Mouse (Mus musculus): ENCODE data around the gene Uap1l1. TPM values are rescaled to one million over a fixed set of nuclear protein-coding genes. Genes with fewer than 3 reads are reported as not detected.
"Not testable (repeated sequence)": the region's sequence is repeated elsewhere in the genome, so short reads cannot be mapped to it uniquely, and the experiment has no call there.

The Uap1l1 gene
- total RNA-seq (2021): 1 to 10 TPM; 6.7 to 8.6 TPM

DNA sequence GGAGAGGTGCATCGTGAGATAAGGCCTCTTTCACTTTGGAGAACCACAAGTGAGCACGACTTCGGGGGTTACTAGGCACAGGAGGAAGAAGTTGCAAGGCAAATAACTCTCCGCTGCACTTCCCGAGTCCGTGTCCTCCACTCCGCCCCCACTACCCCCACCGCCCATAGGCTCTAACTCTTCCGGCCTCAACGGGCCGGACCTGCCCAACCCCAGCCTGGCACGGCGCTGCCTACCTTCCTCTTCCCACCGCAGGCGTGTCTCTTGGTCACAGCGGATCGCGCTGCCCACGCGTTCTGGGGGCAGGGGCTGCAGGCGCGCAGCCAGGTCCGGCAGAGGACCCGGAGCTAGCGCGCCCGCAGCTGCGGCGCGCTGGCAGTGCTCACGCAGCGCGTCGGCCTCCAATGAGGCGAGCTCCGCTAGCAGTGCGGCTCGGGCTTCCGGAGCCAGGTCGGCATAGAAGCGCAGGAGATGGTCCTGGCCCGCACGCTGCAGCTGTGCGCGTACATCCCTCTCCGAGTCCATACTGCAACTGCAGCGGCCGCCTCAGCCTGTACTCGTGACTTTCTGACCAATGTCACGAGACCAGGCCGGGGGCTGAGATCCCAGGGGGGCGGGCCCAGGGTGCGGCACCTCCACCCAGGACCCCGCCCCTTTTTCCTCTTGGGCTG, at the start of gene Uap1l1:
Gene Uap1l1 (minus strand): TSS at position 592 of the 671 bp plus-strand sequence.
- intact Hi-C loops (cut with DNase I): no loop called here
- DNase-seq: peak; percentile 78 to 80

- intact Hi-C loops (cut with DNase I): loop anchor here (5.0 kb wide), 1 partner anchor 36 kb away; no protein-coding TSS in a partner anchor
These were observed 48.0 kb upstream of the Uap1l1 start for GRCm38 (mm10) chr2:25413436-25413835.

DNA sequence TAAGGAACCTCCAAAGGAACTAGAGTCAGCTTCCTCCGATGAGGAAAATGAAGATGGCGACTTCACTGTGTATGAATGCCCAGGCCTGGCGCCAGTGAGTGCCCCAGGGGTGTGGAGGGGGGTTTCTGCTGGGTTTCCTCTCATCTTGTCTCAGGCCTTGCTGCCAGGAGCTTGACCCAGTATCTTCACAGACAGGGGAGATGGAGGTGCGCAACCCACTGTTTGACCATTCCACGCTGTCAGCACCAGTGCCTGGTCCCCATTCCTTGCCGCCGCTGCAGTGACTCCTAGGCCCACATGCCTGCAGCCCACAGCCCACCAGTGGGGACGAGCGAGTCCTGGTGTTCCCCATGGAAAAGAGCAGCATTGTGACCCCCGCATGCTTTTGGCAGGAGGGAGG, 43.4 kb upstream of the Uap1l1 start:
- intact Hi-C loops (cut with DNase I): loop anchor here (5.0 kb wide), 1 partner anchor 132 kb away; no protein-coding TSS in a partner anchor
- no peak for DNase-seq

More at GRCm38 (mm10) chr2:25413436-25413835, 48.0 kb upstream of the Uap1l1 start:
- DNase-seq: not testable (repeated sequence)

DNA sequence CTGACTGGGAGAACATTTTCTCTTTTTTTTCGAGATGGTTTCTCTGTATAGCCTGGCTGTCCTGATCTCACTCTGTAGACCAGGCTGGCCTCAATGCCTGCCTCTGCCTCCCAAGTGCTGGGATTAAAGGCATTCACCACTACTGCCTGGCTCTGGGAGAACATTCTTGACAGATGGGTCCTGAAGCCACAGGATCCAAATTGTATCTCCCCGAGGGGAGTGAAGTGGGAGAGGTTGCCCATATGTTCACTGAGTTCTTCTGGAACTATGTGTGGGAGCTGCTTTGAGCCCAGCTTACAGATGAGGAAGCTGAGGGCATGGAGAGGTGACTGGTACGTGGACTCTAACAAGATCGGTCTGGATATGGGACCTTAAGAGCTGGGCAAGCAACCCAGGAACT, 38.5 kb upstream of the Uap1l1 start:
- intact Hi-C loops (cut with DNase I): loop anchor here (1.0 kb wide), 1 partner anchor 23 kb away; no protein-coding TSS in a partner anchor
- DNase-seq: no peak

GRCm38 (mm10) chr2:25402972-25403601, 37.6 kb upstream of the Uap1l1 start:
- intact Hi-C loops (cut with DNase I): loop anchor here (1.0 kb wide), 1 partner anchor 24 kb away; no protein-coding TSS in a partner anchor
- peak; percentile 72 for DNase-seq

- intact Hi-C loops (cut with DNase I): no loop called here
- peak; percentile 54 to 62 for DNase-seq
These were observed 37.0 kb upstream of the Uap1l1 start for GRCm38 (mm10) chr2:25402377-25402971.

DNA sequence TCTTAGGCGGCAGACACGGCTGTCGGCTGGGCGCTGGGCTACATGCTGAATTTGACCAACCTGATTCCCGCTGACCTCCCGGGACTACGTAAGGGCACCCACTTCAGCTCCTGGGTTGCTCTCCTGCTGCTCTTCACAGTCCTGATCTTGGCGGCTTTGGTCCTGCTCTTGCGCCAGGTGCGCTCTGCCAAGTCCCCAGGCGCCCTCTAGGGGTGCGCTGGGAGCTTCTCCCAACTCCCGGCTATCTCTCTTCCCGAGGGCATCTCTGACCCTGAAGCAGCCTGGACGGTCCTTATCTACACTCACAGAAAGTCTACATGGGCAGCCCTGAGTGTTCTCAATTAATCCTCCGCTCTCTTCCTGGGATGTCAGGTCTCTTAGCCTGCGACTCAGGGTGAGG, 35.3 kb upstream of the Uap1l1 start:
- intact Hi-C loops (cut with DNase I): loop anchor here (1.0 to 2.0 kb wide), 2 partner anchors 21 to 206 kb away; no protein-coding TSS in a partner anchor
- DNase-seq: peak; percentile 72 to 76

DNA sequence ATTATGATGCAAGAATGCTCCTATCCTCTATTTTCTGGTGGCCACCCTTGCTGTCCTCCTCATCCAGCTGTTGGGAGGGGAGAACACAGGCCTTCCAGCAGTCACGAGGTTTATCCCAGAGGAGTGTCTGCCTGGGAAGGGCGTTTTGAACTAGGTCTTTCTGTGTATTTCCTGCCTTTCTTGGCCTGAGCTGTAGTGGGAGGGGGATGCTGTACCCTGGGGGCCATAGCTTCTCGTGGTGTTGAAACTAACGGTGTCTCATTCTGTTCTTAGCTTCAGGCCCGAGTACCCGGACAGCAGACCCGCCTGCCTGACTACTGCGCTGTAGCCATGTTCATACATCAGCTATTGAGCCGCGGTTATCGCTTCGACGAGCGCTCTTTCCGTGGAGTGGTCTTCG, 34.8 kb upstream of the Uap1l1 start:
- intact Hi-C loops (cut with DNase I): loop anchor here (1.0 to 2.0 kb wide), 2 partner anchors 21 to 205 kb away; no protein-coding TSS in a partner anchor
- peak; percentile 48 to 54 for DNase-seq

DNA sequence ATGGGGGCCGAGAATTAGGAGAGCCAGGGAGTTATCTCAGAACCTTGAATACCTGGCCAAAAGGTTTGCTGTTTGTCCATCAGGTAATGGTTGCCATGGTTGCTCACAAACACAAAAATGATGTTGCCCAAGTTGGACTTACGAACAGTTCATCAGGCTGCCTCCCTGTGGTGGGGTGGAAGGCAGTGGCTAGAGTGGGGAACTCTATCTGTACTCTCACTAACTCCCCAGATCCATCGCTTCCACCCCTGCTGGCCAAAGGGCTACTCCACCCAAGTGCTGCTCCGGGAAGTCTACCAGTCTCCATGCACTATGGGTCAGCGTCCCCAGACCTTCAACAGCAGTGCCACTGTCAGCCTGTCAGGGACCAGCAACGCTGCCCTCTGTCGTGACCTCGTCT, 33.6 kb upstream of the Uap1l1 start, which contains the start of gene Npdc1:
Gene Npdc1 (plus strand): TSS at position 301 of the 400 bp plus-strand sequence.
- intact Hi-C loops (cut with DNase I): loop anchor here (5.0 kb wide), 1 partner anchor 117 kb away; no protein-coding TSS in a partner anchor

GRCm38 (mm10) chr2:25398065-25398464, 32.6 kb upstream of the Uap1l1 start:
- intact Hi-C loops (cut with DNase I): loop anchor here (5.0 kb wide), 1 partner anchor 116 kb away; no protein-coding TSS in a partner anchor

More for the DNA sequence above, 33.6 kb upstream of the Uap1l1 start, which contains the start of gene Npdc1:
- DNase-seq: no peak

DNA sequence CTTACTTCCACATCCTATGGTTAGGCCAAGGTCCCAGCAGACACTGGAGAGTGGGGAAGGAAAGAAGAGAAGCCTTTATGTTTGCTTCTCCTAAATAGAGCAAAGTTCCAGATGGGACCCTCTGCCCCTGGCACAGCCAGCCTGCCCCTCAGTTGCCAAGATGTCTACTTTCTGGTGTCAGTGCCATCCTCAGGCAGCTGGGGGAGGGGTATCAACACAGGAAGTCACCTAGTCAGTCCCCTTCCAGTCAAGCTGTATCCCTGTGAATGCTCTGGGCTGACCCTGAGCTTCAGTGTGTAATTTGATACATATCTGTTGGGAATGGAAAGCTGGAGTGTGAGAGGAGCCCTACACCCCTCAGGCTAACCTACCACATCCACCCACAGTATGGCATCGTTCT, 31.5 kb upstream of the Uap1l1 start:
- intact Hi-C loops (cut with DNase I): loop anchor here (5.0 kb wide), 1 partner anchor 115 kb away; no protein-coding TSS in a partner anchor
- no peak for DNase-seq

More at GRCm38 (mm10) chr2:25398065-25398464, 32.6 kb upstream of the Uap1l1 start:
- DNase-seq: no peak

DNA sequence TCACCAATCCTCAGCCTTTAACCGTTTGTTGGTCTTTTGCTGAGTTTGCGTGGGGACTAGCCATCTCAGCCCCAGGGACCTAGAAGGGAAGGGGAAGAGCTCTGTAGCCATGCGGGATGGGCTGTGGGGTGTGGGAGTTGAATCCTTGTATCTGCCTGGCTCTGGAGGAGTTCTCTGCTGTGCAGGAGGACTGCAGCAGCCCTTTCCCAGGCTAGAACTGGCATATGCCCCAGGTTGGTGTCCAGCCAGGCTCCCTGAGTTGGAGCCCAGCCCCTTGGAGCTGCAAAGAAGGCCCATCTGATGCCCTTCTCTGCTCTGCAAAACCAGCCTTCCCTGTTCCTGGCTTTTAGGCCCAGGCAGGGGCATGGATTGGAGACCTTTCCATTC, 31.1 kb upstream of the Uap1l1 start:
- DNase-seq: peak; percentile 58 to 63
- intact Hi-C loops (cut with DNase I): loop anchor here (5.0 kb wide), 1 partner anchor 114 kb away; no protein-coding TSS in a partner anchor

DNA sequence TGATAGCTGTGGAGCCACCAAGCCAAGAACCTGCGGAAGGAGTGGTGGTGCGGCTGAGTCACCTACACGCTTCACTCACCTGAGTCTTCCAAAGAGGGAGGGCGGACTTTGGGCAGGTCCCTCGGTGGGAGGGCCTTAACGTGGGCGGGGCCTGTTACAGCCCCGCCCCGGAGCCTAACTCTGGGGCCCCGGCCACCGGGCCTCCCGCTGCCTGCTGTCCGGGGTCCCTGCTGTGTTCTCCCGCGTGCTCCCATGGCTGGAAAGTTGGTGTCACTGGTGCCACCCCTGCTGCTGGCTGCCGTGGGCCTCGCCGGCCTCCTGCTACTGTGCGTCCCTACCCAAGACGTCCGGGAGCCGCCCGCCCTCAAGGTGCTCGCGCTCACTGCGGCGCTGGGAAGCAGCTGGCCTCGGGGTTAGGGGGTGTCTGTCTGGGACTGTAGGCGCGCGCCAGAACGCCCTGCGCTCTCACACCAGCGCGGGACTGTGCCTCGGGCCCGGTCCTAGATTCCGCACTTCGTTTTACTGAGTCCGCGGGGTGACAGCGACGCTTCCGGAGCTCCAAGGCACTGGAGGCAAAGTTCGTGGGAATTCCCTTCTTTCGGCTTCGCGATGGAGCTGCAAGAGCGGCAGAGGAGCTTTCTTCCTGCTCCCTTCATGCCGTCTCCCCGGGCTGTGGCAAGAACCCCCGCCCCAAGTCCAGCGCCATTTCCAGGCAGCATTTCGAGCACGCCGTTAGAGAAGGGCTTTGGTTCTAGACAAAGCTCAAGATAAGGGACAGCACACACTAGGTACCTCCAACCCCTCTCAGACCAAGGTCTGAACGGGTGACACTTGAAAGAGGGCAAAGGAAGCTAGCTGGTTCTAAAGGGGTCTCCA, 30.5 kb upstream of the Uap1l1 start, which contains the start of gene Entpd2:
Gene Entpd2 (plus strand): TSS at position 154 of the 876 bp plus-strand sequence.
- peak; percentile 45 to 67 for DNase-seq
- intact Hi-C loops (cut with DNase I): loop anchor here (5.0 kb wide), 1 partner anchor 114 kb away; no protein-coding TSS in a partner anchor

- intact Hi-C loops (cut with DNase I): loop anchor here (5.0 kb wide), 1 partner anchor 112 kb away; no protein-coding TSS in a partner anchor
- DNase-seq: peak; percentile 52 to 71
These were observed 29.1 kb upstream of the Uap1l1 start for GRCm38 (mm10) chr2:25394281-25395221.

- intact Hi-C loops (cut with DNase I): no loop called here
These were observed 25.8 kb upstream of the Uap1l1 start for GRCm38 (mm10) chr2:25391266-25391665.

DNA sequence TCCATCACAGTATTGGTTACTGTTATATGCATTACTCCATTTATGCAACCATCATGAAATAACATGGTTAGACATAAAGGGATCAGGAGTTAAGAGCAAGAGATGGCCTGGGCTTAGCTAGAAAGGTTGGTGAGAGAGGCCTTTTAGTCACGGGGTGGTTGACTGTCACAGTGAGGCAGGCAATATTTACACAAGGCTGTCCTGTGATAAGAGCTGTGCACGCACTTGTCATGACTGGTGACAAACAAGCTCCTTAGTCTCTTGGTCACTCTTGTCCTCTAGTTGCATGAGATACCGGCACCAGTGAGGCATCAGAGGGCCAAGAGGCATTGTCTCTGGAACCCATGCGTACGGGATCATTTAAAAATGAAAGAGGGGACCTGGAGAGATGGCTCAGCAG, 19.0 kb upstream of the Uap1l1 start:
- no peak for DNase-seq
- intact Hi-C loops (cut with DNase I): no loop called here

More at GRCm38 (mm10) chr2:25391266-25391665, 25.8 kb upstream of the Uap1l1 start:
- DNase-seq: no peak

DNA sequence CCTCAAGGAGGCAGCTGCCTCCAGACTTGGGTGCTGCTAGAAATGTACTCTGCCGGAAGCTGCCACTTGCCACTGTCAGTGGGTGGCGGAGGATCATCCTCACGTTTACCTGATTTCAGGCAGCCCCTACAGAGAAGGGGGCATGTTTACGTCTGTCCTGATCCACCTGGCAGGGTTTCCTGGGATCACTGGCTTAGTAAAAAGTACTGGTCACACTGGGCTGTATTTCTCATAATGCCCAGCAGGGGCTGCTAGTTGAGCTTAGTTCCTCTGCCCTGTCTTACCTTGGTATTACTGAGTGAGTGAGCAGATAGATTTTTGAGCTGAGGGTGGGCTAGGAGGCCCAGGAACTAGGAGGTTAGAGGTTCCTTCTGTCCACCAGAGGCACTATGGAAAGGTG, 11.1 kb upstream of the Uap1l1 start:
- intact Hi-C loops (cut with DNase I): loop anchor here (2.0 to 5.0 kb wide), 2 partner anchors 36 to 50 kb away; no protein-coding TSS in a partner anchor
- DNase-seq: peak; percentile 61 to 67

- intact Hi-C loops (cut with DNase I): no loop called here
- DNase-seq: no peak
These were observed 7.9 kb upstream of the Uap1l1 start for GRCm38 (mm10) chr2:25373431-25373830.
